8 mouse cellular contexts compared by ENCODE assay signal in the genomic region with DNA sequence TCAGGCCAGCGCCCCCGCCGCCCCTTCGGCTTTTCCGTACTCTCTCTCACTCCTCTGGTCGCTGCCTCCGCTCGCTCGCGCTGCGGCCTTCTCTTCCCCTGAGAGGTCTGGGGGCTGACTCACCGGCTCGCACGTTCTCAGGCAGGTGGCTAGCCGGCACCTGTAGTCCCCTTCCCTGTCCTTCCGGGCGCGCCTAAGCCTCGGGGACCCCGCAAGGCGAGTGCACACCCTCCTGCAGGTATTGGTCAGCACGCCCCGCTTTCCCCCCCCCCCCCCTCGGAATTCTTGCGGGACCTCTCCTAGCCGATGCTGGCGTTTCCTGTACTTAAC. TPM values are rescaled to one million over a fixed set of nuclear protein-coding genes. Genes with fewer than 3 reads are reported as not detected.
DNase-seq lines count a peak whose midpoint lies in the region; ATAC-seq and TF ChIP-seq lines count a peak whose summit lies in the region.

A gene (minus strand): TSS at position 176 of the 330 bp plus-strand sequence.

- no peak for TF ChIP-seq POLR2A in olfactory bulb, adult 2 months (IDR thresholded peaks at IDR 0.05; ENCODE audit: insufficient read depth, low read depth, low read length)

- H3K9ac ChIP-seq in neural tube, embryonic 11.5 days (ENCODE audit: low read length): peak within 1 kb of the TSS; percentile 69
- peak within 1 kb of the TSS; percentile 91 for H3K9ac ChIP-seq in embryonic facial prominence, embryonic 13.5 days
- peak within 1 kb of the TSS; percentile 79 for H3K9ac ChIP-seq in limb, embryonic 12.5 days (replicated peaks)

- 0 out of 2 replicates have a peak, but pooled peaks cover 2% of the 10 kb centered on the region for H3K4me1 ChIP-seq in neural tube, embryonic 11.5 days (ENCODE audit: control insufficient read depth, insufficient read depth, low read length)
- H3K4me1 ChIP-seq in embryonic facial prominence, embryonic 13.5 days: no peaks in the 10 kb centered on the region
- no peaks in the 10 kb centered on the region for H3K4me1 ChIP-seq in limb, embryonic 12.5 days (replicated peaks)
- H3K4me1 ChIP-seq in olfactory bulb, adult 2 months (ENCODE audit: control insufficient read depth, insufficient read depth, low read length): no peaks in the 10 kb centered on the region

- no peak for ATAC-seq in neural tube, embryonic 11.5 days (ENCODE audit: insufficient read depth, low FRiP score, low TSS enrichment)
- no peak; the same call in 1 of the 2 replicates for ATAC-seq in embryonic facial prominence, embryonic 13.5 days (ENCODE audit: insufficient number of reproducible peaks, insufficient read depth, low FRiP score, low TSS enrichment, low read depth)
- ATAC-seq in limb, embryonic 12.5 days (ENCODE audit: insufficient number of reproducible peaks, insufficient read depth, low FRiP score, low TSS enrichment, low read depth): peak; percentile 79; the same call in 1 of the 2 replicates

- no peaks in the 10 kb centered on the region for H3K27me3 ChIP-seq in neural tube, embryonic 11.5 days (ENCODE audit: control insufficient read depth, insufficient read depth, low read length)
- no peaks in the 10 kb centered on the region for H3K27me3 ChIP-seq in embryonic facial prominence, embryonic 13.5 days
- H3K27me3 ChIP-seq in limb, embryonic 12.5 days: no peaks in the 10 kb centered on the region

- no peaks in the 10 kb centered on the region for H3K36me3 ChIP-seq in neural tube, embryonic 11.5 days (ENCODE audit: control insufficient read depth, insufficient read depth, low read length)
- H3K36me3 ChIP-seq in embryonic facial prominence, embryonic 13.5 days: no peaks in the 10 kb centered on the region
- no peaks in the 10 kb centered on the region for H3K36me3 ChIP-seq in limb, embryonic 12.5 days

- no peak for TF ChIP-seq CTCF in olfactory bulb, adult 2 months (IDR thresholded peaks at IDR 0.05; ENCODE audit: insufficient read depth, low read depth, low read length)

- H3K4me3 ChIP-seq in neural tube, embryonic 11.5 days (ENCODE audit: low read depth, low read length): peak within 1 kb of the TSS; percentile 76
- peak within 1 kb of the TSS; percentile 72 for H3K4me3 ChIP-seq in embryonic facial prominence, embryonic 13.5 days
- H3K4me3 ChIP-seq in limb, embryonic 12.5 days (replicated peaks): peak within 1 kb of the TSS; percentile 70
- peak within 1 kb of the TSS; percentile 92 for H3K4me3 ChIP-seq in olfactory bulb, adult 2 months (ENCODE audit: insufficient read depth, low read depth, low read length)

- H3K9me3 ChIP-seq in neural tube, embryonic 11.5 days (ENCODE audit: control insufficient read depth, low read length): no peaks in the 10 kb centered on the region
- no peaks in the 10 kb centered on the region for H3K9me3 ChIP-seq in embryonic facial prominence, embryonic 13.5 days
- no peaks in the 10 kb centered on the region for H3K9me3 ChIP-seq in limb, embryonic 12.5 days

- intact Hi-C loops in heart, postnatal 10 days (cut with DNase I): loop anchor here (2.0 to 5.0 kb wide), 2 partner anchors 95 to 183 kb away; no protein-coding TSS in a partner anchor

- peak within 1 kb of the TSS; percentile 68 for H3K4me2 ChIP-seq in neural tube, embryonic 11.5 days (ENCODE audit: low read depth)
- peak within 1 kb of the TSS; percentile 70 for H3K4me2 ChIP-seq in embryonic facial prominence, embryonic 13.5 days
- peak within 1 kb of the TSS; percentile 75 for H3K4me2 ChIP-seq in limb, embryonic 12.5 days

- DNase-seq in neural tube, embryonic 11.5 days (ENCODE audit: low spot score): no peak
- no peak for DNase-seq in neural tube, embryonic 10.5 days (ENCODE audit: extremely low spot score, low spot score)
- no peak for DNase-seq in heart, postnatal 10 days
- no peak for DNase-seq in urinary bladder, postnatal 25 days (ENCODE audit: low spot score)
- DNase-seq in yolk sac, embryonic 10.5 days (ENCODE audit: low spot score): no peak

- under 1% methylated on average over 26 of the region's 27 CpGs for WGBS in neural tube, embryonic 11.5 days
- WGBS in embryonic facial prominence, embryonic 13.5 days: under 1% methylated on average over 27 of the region's 27 CpGs
- under 1% methylated on average over 24 of the region's 27 CpGs for WGBS in limb, embryonic 12.5 days
- 0% methylated on average over 27 of the region's 27 CpGs for WGBS in olfactory bulb, adult 2 months

- peak within 1 kb of the TSS; percentile 74 for H3K27ac ChIP-seq in neural tube, embryonic 11.5 days (ENCODE audit: low read depth, low read length)
- H3K27ac ChIP-seq in embryonic facial prominence, embryonic 13.5 days: peak within 1 kb of the TSS; percentile 94
- H3K27ac ChIP-seq in limb, embryonic 12.5 days: peak within 1 kb of the TSS; percentile 93
- H3K27ac ChIP-seq in olfactory bulb, adult 2 months (ENCODE audit: insufficient read depth, low read depth, low read length): peak within 1 kb of the TSS; percentile 98

RNA-seq across cellular contexts. Expression of the gene that starts here (rescaled TPM):
- polyA plus RNA-seq in neural tube, embryonic 11.5 days (2014; fragmentation: Nextera tagmentation; extraction: Ambion mirVana): 9.5 and 16.2 TPM in 2 replicates
- polyA plus RNA-seq in embryonic facial prominence, embryonic 13.5 days (2015; fragmentation: Nextera tagmentation; extraction: Ambion mirVana): 18.7 and 19.0 TPM in 2 replicates
- total RNA-seq in heart, postnatal 10 days (2021): 10 to 100 TPM; 26.8 to 27.1 TPM
- 13.9 and 15.5 TPM in 2 replicates for polyA plus RNA-seq in limb, embryonic 12.5 days (2016; fragmentation: Nextera tagmentation; extraction: Ambion mirVana)
- not detected in 2 replicates for polyA plus RNA-seq in olfactory bulb, adult 2 months (2012; ENCODE audit: insufficient read depth, insufficient read length, low replicate concordance, missing spikeins)
